Mouse (Mus musculus) telencephalon, adult 2 months (tissue): Measurements from ENCODE around the gene Spag5.

ENCODE experiments used
- DNase-seq: peaks from one replicate; pipeline ENCODE4 v3.0.0-alpha.2; 2011; ENCODE audit warnings: low read depth, low spot score

The Spag5 gene

GRCm38 (mm10) chr11:78349441-78350358, 48.4 kb downstream of the Spag5 start:
- no peak for DNase-seq

GRCm38 (mm10) chr11:78353081-78353480, 51.8 kb downstream of the Spag5 start:
- no peak for DNase-seq

GRCm38 (mm10) chr11:78354905-78355304, 53.6 kb downstream of the Spag5 start:
- DNase-seq: no peak

- DNase-seq: no peak
These were observed 54.3 kb downstream of the Spag5 start for GRCm38 (mm10) chr11:78355471-78356238.

GRCm38 (mm10) chr11:78358330-78359007, 57.1 kb downstream of the Spag5 start:
- no peak for DNase-seq

- DNase-seq: peak; percentile 51
These were observed 58.9 kb downstream of the Spag5 start for GRCm38 (mm10) chr11:78360125-78360788.

GRCm38 (mm10) chr11:78360789-78361131, 59.4 kb downstream of the Spag5 start:
- no peak for DNase-seq

GRCm38 (mm10) chr11:78363309-78364007, 62.1 kb downstream of the Spag5 start:
- DNase-seq: no peak

- no peak for DNase-seq
These were observed 62.8 kb downstream of the Spag5 start for GRCm38 (mm10) chr11:78364103-78364502.

GRCm38 (mm10) chr11:78367456-78368225, 66.3 kb downstream of the Spag5 start:
- no peak for DNase-seq

GRCm38 (mm10) chr11:78370389-78370788, 69.1 kb downstream of the Spag5 start:
- DNase-seq: no peak

GRCm38 (mm10) chr11:78371711-78372110, 70.4 kb downstream of the Spag5 start:
- DNase-seq: no peak
